Mouse (Mus musculus): ENCODE measurements around the gene Akap7.

DNA sequence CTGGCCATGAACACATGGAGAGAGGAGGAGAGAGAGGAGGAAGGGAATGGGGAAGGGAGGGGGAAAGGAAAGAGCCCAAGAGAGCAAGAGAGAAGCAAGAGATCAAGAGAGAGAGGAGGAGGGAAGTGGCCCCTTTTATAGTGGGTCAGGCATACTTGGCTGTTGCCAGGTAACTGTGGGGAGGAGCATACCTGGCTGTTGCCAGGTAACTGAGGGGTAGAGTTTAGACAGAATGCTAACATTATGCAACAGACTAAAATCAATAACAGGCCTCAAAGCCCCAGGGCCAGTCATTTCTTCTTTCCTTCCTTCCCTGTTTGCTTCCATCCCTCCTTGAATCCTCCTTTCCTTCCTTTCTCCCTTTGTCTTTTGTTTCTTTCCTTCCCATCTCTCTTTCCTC lies 10.0 kb upstream of the Akap7 start:
- TF ChIP-seq CTCF (IDR thresholded peaks at IDR 0.05; ENCODE audit: low read depth) (no peak), EP300 (IDR thresholded peaks at IDR 0.05; ENCODE audit: low read depth) (no peak)

Data from heart, postnatal 0 days (tissue).